Mouse (Mus musculus) stomach, embryonic 14.5 days (tissue): ENCODE data around the gene Tkt. TPM values are rescaled to one million over a fixed set of nuclear protein-coding genes. Genes with fewer than 3 reads are reported as not detected.

Source experiments
- ATAC-seq: fragments of 200-750 bp; cut with Nextera tagmentation; 2 replicates; pipeline ENCODE4 v1.8.0; 2017; ENCODE audit warnings: low read depth, moderate TSS enrichment; ENCODE audit not compliant: insufficient number of reproducible peaks, insufficient read depth, low FRiP score
- H3K27ac ChIP-seq: fragments of 300-500 bp; sonication (generic); 2 replicates; pipeline ENCODE4 v1.5.1; 2014; ENCODE audit warnings: mild to moderate bottlenecking, low read length, moderate library complexity, mixed read lengths
- H3K27me3 ChIP-seq: fragments of 300-500 bp; sonication (generic); 2 replicates; pipeline ENCODE4 v1.6.1; 2014; ENCODE audit warnings: low read length, control low read depth, mixed read lengths; ENCODE audit not compliant: control insufficient read depth, insufficient read depth
- H3K36me3 ChIP-seq: fragments of 300-500 bp; sonication (generic); 2 replicates; pipeline ENCODE4 v1.6.1; 2014; ENCODE audit warnings: mild to moderate bottlenecking, control low read depth, low read length, moderate library complexity, mixed read lengths; ENCODE audit not compliant: control insufficient read depth, insufficient read depth
- H3K4me1 ChIP-seq: fragments of 300-500 bp; sonication (generic); 2 replicates; pipeline ENCODE4 v1.6.1; 2014; ENCODE audit warnings: low read length, control low read depth, mixed read lengths; ENCODE audit not compliant: control insufficient read depth, insufficient read depth
- H3K4me2 ChIP-seq: fragments of 300-500 bp; sonication (generic); replicated peaks from 2 replicates; pipeline ENCODE4 v1.6.1; 2014; ENCODE audit warnings: low read depth, low read length, control low read depth
- H3K4me3 ChIP-seq: fragments of 300-500 bp; sonication (generic); 2 replicates; pipeline ENCODE4 v1.5.1; 2014; ENCODE audit warnings: low read depth, low read length, control low read depth
- H3K9ac ChIP-seq: fragments of 300-500 bp; sonication (generic); replicated peaks from 2 replicates; pipeline ENCODE4 v1.6.1; 2014; ENCODE audit warnings: low read depth, mild to moderate bottlenecking, control low read depth, low read length, moderate library complexity, mixed read lengths
- H3K9me3 ChIP-seq: fragments of 300-500 bp; sonication (generic); 2 replicates; pipeline ENCODE4 v1.6.1; 2016; ENCODE audit warnings: low read depth, low read length, control low read depth; ENCODE audit not compliant: control insufficient read depth
- WGBS: fragments of 180-500 bp; shearing (Covaris S2); extraction: QIAGEN DNeasy Blood & Tissue Kit; methylation state at CpG from one replicate; pipeline ENCODE4 v1.1.7; 2014; 5-methylcytosine and 5-hydroxymethylcytosine counted together
- microRNA-seq: library from miRNA; unstranded; fragments of <30 nt; microRNA quantifications from one replicate; pipeline ENCODE4, GENCODE M21; 2016
- polyA plus RNA-seq: library from polyadenylated mRNA; unstranded; fragments of >200 nt; fragmentation: Nextera tagmentation; extraction: Ambion mirVana; gene quantifications from 2 replicates; pipeline ENCODE4 v1.2.1, GENCODE M21; 2014

The Tkt gene
- polyA plus RNA-seq, 1 experiment from 2014 or later: 85.9 TPM

DNA sequence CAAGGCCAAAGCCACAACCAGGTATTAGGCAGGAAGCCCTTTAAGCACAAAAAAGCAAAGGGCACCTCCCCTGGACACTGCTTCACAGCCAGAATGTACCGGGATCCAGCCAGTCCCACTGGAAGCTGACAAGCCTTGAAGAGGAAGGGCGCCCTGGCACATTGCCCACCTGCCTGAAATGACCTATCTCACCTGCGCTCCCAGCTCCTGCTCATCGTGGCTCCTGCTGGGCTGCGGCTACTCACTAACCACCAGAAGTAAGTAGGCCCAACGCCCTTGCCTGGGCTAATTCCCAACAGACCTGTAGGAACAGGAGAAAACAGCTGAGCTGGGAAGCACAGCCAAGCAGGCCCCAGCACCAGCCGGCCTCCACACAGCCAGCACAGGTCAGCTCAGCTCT lies 74.0 kb downstream of the Tkt start:
- no peak overlapping the region for H3K4me2 ChIP-seq
- no peaks in the 10 kb centered on the region for H3K27me3 ChIP-seq
- 81% methylated on average over 7 of the region's 7 CpGs for WGBS
- no peaks in the 10 kb centered on the region for H3K36me3 ChIP-seq
- peaks cover 17% of the 10 kb centered on the region for H3K4me1 ChIP-seq
- no peak for ATAC-seq
- no peak overlapping the region for H3K4me3 ChIP-seq
- H3K27ac ChIP-seq: no peak overlapping the region
- no peak overlapping the region for H3K9ac ChIP-seq
- no peaks in the 10 kb centered on the region for H3K9me3 ChIP-seq

DNA sequence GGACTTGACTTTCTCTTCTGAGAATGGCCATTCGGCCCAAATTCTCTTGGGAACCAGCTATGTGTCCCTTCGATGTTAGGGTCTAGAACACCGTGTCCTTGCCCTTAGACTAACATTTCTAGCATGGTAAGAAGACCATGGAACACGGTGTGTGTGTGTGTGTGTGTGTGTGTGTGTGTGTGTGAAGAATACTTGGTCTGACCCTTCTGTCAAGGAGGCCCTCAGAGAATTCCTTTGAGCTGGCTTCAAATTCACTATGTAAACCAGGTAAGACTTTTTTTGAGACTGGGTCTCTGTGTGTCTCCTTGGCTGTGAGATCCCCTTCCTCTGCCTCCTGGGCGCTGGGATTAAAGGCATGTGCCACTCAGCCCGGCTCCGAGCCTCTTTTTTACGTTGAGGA lies 74.4 kb downstream of the Tkt start:
- H3K36me3 ChIP-seq: no peaks in the 10 kb centered on the region
- no peak overlapping the region for H3K27ac ChIP-seq
- peaks cover 17% of the 10 kb centered on the region for H3K4me1 ChIP-seq
- ATAC-seq: no peak
- no peak overlapping the region for H3K4me2 ChIP-seq
- no peak overlapping the region for H3K9ac ChIP-seq
- no peaks in the 10 kb centered on the region for H3K9me3 ChIP-seq
- H3K4me3 ChIP-seq: no peak overlapping the region
- WGBS: 93% methylated on average over 8 of the region's 8 CpGs
- no peaks in the 10 kb centered on the region for H3K27me3 ChIP-seq

Small RNAs within 50 kb of the gene (microRNA-seq; reads per million reads assigned to microRNA genes)
- 4.2 reads per million, percentile 10 among the genes with 10 or more reads in this experiment for gene Mir3076

Other genes with a start within 250 kb of the Tkt start
- 28.9 and 35.5 TPM in 2 replicates for gene Dcp1a, start 68.8 kb upstream of the Tkt start, polyA plus RNA-seq
- gene Cacna1d, start 56.9 kb upstream of the Tkt start, polyA plus RNA-seq: 15.3 and 19.3 TPM in 2 replicates
- gene Prkcd, start 77.9 kb downstream of the Tkt start, polyA plus RNA-seq: 45.3 and 51.2 TPM in 2 replicates
- 17.6 and 21.0 TPM in 2 replicates for gene Rft1, start 106.0 kb downstream of the Tkt start, polyA plus RNA-seq
- gene Sfmbt1, start 166.5 kb downstream of the Tkt start, polyA plus RNA-seq: 13.9 and 15.0 TPM in 2 replicates